Mouse (Mus musculus) liver, adult 2 months (tissue): ENCODE measurements at regions not wholly inside any gene's neighbourhood (a gene's known extent, or its start where the extent isn't known, plus 50 kb on each side); places are given as distances from the start of the nearest gene placed in this dataset.

Experiments used
- DNase-seq: peaks from one replicate; pipeline ENCODE4 v3.0.0-alpha.2; 2011; ENCODE audit warnings: low read depth, low spot score; ENCODE audit errors: extremely low read depth
- H3K27ac ChIP-seq: fragments of 200-500 bp; replicated peaks from 2 replicates; pipeline ENCODE4 v1.5.1; 2012; ENCODE audit warnings: low read depth, mild to moderate bottlenecking, control low read depth, inconsistent platforms, low read length; ENCODE audit not compliant: insufficient read depth
- H3K27me3 ChIP-seq: fragments of 200-500 bp; 2 replicates; pipeline ENCODE4 v1.6.1; 2012; ENCODE audit warnings: mild to moderate bottlenecking, moderate library complexity, low read length, inconsistent platforms; ENCODE audit not compliant: control insufficient read depth, insufficient read depth
- H3K36me3 ChIP-seq: fragments of 200-500 bp; 2 replicates; pipeline ENCODE4 v1.6.1; 2012; ENCODE audit warnings: low read length, inconsistent platforms; ENCODE audit not compliant: control insufficient read depth, insufficient read depth
- H3K4me1 ChIP-seq: fragments of 200-500 bp; 2 replicates; pipeline ENCODE4 v1.6.1; 2011; ENCODE audit warnings: low read length; ENCODE audit not compliant: control insufficient read depth, insufficient read depth
- H3K4me3 ChIP-seq: fragments of 200-500 bp; 2 replicates; pipeline ENCODE4 v1.5.1; 2011; ENCODE audit warnings: low read depth, mild to moderate bottlenecking, control low read depth, low read length, moderate library complexity; ENCODE audit not compliant: insufficient read depth
- H3K79me2 ChIP-seq: fragments of 200-500 bp; 2 replicates; pipeline ENCODE4 v1.6.1; 2012; ENCODE audit warnings: inconsistent platforms, mild to moderate bottlenecking, low read length, moderate library complexity; ENCODE audit not compliant: control insufficient read depth, insufficient read depth
- H3K9ac ChIP-seq: fragments of 200-500 bp; 2 replicates; pipeline ENCODE4 v1.6.1; 2012; ENCODE audit warnings: low read depth, mild to moderate bottlenecking, control low read depth, inconsistent platforms, low read length
- CTCF ChIP-seq: fragments of 200-500 bp; IDR thresholded peaks from 2 replicates; pipeline ENCODE4 v1.5.1; 2011; ENCODE audit warnings: low read depth, low read length, control low read depth
- POLR2A ChIP-seq: fragments of 200-500 bp; IDR thresholded peaks from 2 replicates; pipeline ENCODE4 v1.6.1; 2011; ENCODE audit warnings: low read length, control low read depth; ENCODE audit not compliant: insufficient read depth; ENCODE audit errors: extremely low read depth
- WGBS: fragments of 180-500 bp; shearing (Covaris S2); methylation state at CpG from one replicate; pipeline ENCODE4 v1.1.7; 2018; 5-methylcytosine and 5-hydroxymethylcytosine counted together

- H3K36me3 ChIP-seq: no peaks in the 10 kb centered on the region
- no peak for TF ChIP-seq POLR2A
- no peak for TF ChIP-seq CTCF
- no peak overlapping the region for H3K4me3 ChIP-seq
- H3K9ac ChIP-seq: no peak overlapping the region
- no peak for DNase-seq
- H3K27ac ChIP-seq: no peak overlapping the region
- WGBS: 88% methylated on average over 1 of the region's 1 CpGs
- no peaks in the 10 kb centered on the region for H3K27me3 ChIP-seq
- no peaks in the 10 kb centered on the region for H3K79me2 ChIP-seq
- no peaks in the 10 kb centered on the region for H3K4me1 ChIP-seq
Observed at GRCm38 (mm10) chr6:36094075-36094474, 293.8 kb upstream of the Chrm2 start.

DNA sequence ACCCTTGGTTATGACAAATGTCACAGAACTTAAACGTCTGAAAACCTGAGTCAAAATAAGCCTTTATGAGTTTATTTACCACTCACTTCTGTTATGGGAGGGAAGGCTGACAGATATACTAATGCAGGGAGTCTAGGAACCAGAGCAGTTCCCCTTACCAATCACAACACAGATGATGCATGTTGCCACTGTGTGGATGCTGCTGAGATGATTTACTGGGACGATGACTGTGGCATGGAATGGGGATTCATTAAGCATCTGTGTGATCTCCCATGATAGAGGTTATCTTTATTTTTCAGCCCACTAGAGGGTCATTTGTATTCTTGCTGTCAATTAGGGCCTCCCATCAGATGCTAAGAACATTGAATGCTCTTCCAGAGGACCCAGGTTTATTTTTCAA, 290.5 kb upstream of the Chrm2 start:
- H3K4me1 ChIP-seq: no peaks in the 10 kb centered on the region
- H3K27ac ChIP-seq: no peak overlapping the region
- H3K27me3 ChIP-seq: no peaks in the 10 kb centered on the region
- no peak overlapping the region for H3K9ac ChIP-seq
- no peaks in the 10 kb centered on the region for H3K36me3 ChIP-seq
- no peak for DNase-seq
- TF ChIP-seq CTCF (no peak), POLR2A (no peak)
- no peak overlapping the region for H3K4me3 ChIP-seq
- H3K79me2 ChIP-seq: no peaks in the 10 kb centered on the region
- 71% methylated on average over 2 of the region's 2 CpGs for WGBS

DNA sequence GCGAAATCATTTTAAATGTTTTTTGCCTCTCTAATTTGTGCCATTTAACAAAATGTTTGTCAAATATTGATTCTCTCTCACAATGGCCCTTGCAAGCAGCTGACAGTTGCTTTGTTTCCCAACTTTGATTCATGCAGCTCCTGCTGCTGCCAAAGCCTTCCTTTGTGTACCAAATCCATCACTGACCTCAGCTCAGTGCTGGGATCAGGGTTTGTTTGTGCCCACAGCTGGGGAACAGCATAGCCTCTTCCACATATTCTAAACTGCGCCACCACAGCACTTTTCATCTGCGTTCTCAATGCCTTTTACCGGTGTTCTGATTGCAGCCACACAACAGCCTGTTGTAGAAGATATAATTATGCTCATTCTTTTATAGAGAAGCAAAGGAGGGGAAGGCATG, 289.7 kb upstream of the Chrm2 start:
- H3K79me2 ChIP-seq: no peaks in the 10 kb centered on the region
- no peak for TF ChIP-seq POLR2A
- no peak for TF ChIP-seq CTCF
- WGBS: 83% methylated on average over 4 of the region's 4 CpGs
- no peak for DNase-seq
- no peak overlapping the region for H3K4me3 ChIP-seq
- H3K36me3 ChIP-seq: no peaks in the 10 kb centered on the region
- H3K27me3 ChIP-seq: no peaks in the 10 kb centered on the region
- no peak overlapping the region for H3K9ac ChIP-seq
- H3K27ac ChIP-seq: no peak overlapping the region
- H3K4me1 ChIP-seq: no peaks in the 10 kb centered on the region

- H3K79me2 ChIP-seq: no peaks in the 10 kb centered on the region
- DNase-seq: no peak
- H3K36me3 ChIP-seq: no peaks in the 10 kb centered on the region
- no peaks in the 10 kb centered on the region for H3K27me3 ChIP-seq
- TF ChIP-seq CTCF (no peak), POLR2A (no peak)
- H3K27ac ChIP-seq: no peak overlapping the region
- H3K9ac ChIP-seq: no peak overlapping the region
- no peak overlapping the region for H3K4me3 ChIP-seq
- WGBS: 64% methylated on average over 1 of the region's 1 CpGs
- H3K4me1 ChIP-seq: no peaks in the 10 kb centered on the region
Observed at GRCm38 (mm10) chr6:36108830-36109229, 279.1 kb upstream of the Chrm2 start.

- WGBS: 67% methylated on average over 1 of the region's 1 CpGs
- H3K36me3 ChIP-seq: no peaks in the 10 kb centered on the region
- H3K9ac ChIP-seq: no peak overlapping the region
- TF ChIP-seq CTCF (no peak), POLR2A (no peak)
- H3K27me3 ChIP-seq: no peaks in the 10 kb centered on the region
- no peak overlapping the region for H3K27ac ChIP-seq
- no peak overlapping the region for H3K4me3 ChIP-seq
- H3K79me2 ChIP-seq: no peaks in the 10 kb centered on the region
- no peak for DNase-seq
- no peaks in the 10 kb centered on the region for H3K4me1 ChIP-seq
Observed at GRCm38 (mm10) chr6:36137223-36137622, 250.7 kb upstream of the Chrm2 start.

DNA sequence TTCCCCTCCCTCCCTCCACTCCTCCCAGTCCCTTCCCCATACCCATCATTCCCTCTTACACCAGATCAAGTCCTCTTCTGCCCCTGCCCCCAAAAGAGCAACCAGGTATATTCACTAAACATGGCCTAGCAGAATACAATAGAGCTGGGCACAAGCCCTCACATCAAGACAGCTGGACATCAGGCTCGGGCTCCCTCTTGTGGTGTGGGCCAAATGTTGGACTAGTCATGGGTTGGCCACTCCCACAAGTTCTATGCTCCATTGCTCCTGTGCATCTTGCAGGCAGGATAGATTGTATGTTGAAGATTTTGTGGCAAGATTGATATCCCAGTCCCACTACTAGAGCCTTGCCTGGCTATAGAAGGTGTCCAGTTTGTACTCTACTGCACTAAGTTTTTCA, 240.6 kb upstream of the Chrm2 start:
- DNase-seq: peak; percentile 23
- Histone ChIP-seq H3K27me3 (no peaks in the 10 kb centered on the region), H3K79me2 (no peaks in the 10 kb centered on the region), H3K9ac (no peak overlapping the region), H3K4me1 (no peaks in the 10 kb centered on the region), H3K36me3 (no peaks in the 10 kb centered on the region), H3K4me3 (no peak overlapping the region), H3K27ac (no peak overlapping the region)
- TF ChIP-seq POLR2A (no peak), CTCF (peak; percentile 29; the same call in 1 of the 2 replicates)
- 73% methylated on average over 1 of the region's 1 CpGs for WGBS
